Mouse (Mus musculus) forebrain, postnatal 0 days (tissue): ENCODE data around the gene Gtf2ird2. TPM values are rescaled to one million over a fixed set of nuclear protein-coding genes. Genes with fewer than 3 reads are reported as not detected.

Experiments used
- ATAC-seq: fragments of 200-750 bp; cut with Nextera tagmentation; 2 replicates; pipeline ENCODE4 v1.8.0; 2017; ENCODE audit warnings: mild to moderate bottlenecking, moderate library complexity
- DNase-seq: peaks from one replicate; pipeline ENCODE4 v3.0.0-alpha.2; 2015
- H3K27ac ChIP-seq: fragments of 300-500 bp; sonication (generic); 2 replicates; pipeline ENCODE4 v1.5.1; 2014; ENCODE audit warnings: low read depth, mild to moderate bottlenecking, antibody characterized with exemption, low read length, moderate library complexity, mixed read lengths
- H3K27me3 ChIP-seq: fragments of 300-500 bp; sonication (generic); 2 replicates; pipeline ENCODE4 v1.6.1; 2014; ENCODE audit warnings: mild to moderate bottlenecking, low read length, mixed read lengths; ENCODE audit not compliant: insufficient read depth
- H3K36me3 ChIP-seq: fragments of 300-500 bp; sonication (generic); 2 replicates; pipeline ENCODE4 v1.6.1; 2014; ENCODE audit warnings: mild to moderate bottlenecking, moderate library complexity; ENCODE audit not compliant: insufficient read depth
- H3K4me1 ChIP-seq: fragments of 300-500 bp; sonication (generic); 2 replicates; pipeline ENCODE4 v1.6.1; 2014; ENCODE audit warnings: antibody characterized with exemption; ENCODE audit not compliant: insufficient read depth
- H3K4me2 ChIP-seq: fragments of 300-500 bp; sonication (generic); 2 replicates; pipeline ENCODE4 v1.6.1; 2014; ENCODE audit warnings: low read depth, mild to moderate bottlenecking, moderate library complexity
- H3K4me3 ChIP-seq: fragments of 300-500 bp; sonication (generic); 2 replicates; pipeline ENCODE4 v1.5.1; 2014; ENCODE audit warnings: low read depth, low read length, mixed read lengths
- H3K9ac ChIP-seq: fragments of 300-500 bp; sonication (generic); 2 replicates; pipeline ENCODE4 v1.6.1; 2014; ENCODE audit warnings: mild to moderate bottlenecking
- H3K9me3 ChIP-seq: fragments of 300-500 bp; sonication (generic); 2 replicates; pipeline ENCODE4 v1.6.1; 2016; ENCODE audit warnings: low read length
- CTCF ChIP-seq: sonication (generic); IDR thresholded peaks from 2 replicates; pipeline ENCODE4 v1.5.1; 2016; ENCODE audit warnings: antibody characterized with exemption, control low read depth, low read depth
- WGBS: fragments of 180-500 bp; shearing (Covaris S2); extraction: QIAGEN DNeasy Blood & Tissue Kit; methylation state at CpG from one replicate; pipeline ENCODE4 v1.1.7; 2014; 5-methylcytosine and 5-hydroxymethylcytosine counted together
- polyA plus RNA-seq: library from polyadenylated mRNA; unstranded; fragments of >200 nt; fragmentation: Nextera tagmentation; extraction: Ambion mirVana; gene quantifications from 2 replicates; pipeline ENCODE4 v1.2.1, GENCODE M21; 2015
- total RNA-seq: library from RNA; depleted of rRNA; stranded (reverse); fragments of >200 nt; gene quantifications from 2 replicates; pipeline ENCODE4 v1.2.3, GENCODE M21; 2014

Gene Gtf2ird2
- total and polyA plus RNA-seq, 2 experiments from 2014 or later, result 11.8 to 20.4 TPM

DNA sequence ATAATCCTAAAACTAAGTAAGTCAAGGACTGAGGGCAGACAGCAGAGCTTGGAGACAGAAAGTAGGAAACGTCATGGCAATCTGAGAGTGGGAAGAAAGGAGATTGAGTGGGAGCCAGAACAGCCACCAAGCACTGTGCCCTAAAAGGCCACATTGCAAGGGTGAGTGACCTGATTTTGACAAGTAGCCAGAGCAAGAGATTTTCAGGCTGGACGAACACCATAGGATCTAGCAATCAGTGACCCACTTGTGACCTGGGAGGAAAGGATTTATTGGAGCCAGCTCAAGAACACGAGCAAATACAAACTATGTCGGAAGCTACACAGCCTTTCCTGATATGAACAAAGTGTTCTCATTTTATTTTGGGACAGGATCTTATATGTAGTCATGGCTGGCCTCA, 1.1 kb upstream of the Gtf2ird2 start:
- peaks cover 11% of the 10 kb centered on the region; the same call in 1 of the 2 replicates for H3K4me1 ChIP-seq

DNA sequence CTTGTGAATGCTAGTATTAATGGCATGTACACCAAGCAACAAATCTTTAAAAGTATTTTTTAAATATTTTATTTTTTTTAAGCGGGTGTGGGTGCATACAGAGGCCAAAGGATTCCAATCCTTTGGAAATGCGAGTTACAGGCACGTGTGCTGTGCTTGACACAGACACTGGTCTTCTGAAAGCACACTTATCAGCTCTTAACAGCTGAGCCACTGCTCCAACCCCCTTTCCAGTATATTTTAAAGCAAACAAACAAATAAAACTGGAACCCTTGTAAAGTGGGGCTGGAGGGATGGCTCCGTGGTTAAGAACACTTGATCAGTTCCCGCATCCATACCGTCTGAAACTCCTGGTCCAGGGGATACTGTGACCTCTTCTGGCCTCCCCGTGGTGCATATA, 657 bp upstream of the Gtf2ird2 start:
- Histone ChIP-seq H3K27ac (peak overlapping the region; percentile 92; the same call in 1 of the 2 replicates), H3K27me3 (no peaks in the 10 kb centered on the region), H3K9ac (peak overlapping the region; percentile 87), H3K36me3 (no peaks in the 10 kb centered on the region), H3K4me1 (peaks cover 11% of the 10 kb centered on the region; the same call in 1 of the 2 replicates), H3K4me2 (peak overlapping the region; percentile 81), H3K9me3 (no peaks in the 10 kb centered on the region), H3K4me3 (peak overlapping the region; percentile 67)
- ATAC-seq (no peak), DNase-seq (no peak)
- no peak for TF ChIP-seq CTCF
- 58% methylated on average over 7 of the region's 7 CpGs for WGBS

More for the DNA sequence above, 1.1 kb upstream of the Gtf2ird2 start:
- 58% methylated on average over 4 of the region's 4 CpGs for WGBS
- TF ChIP-seq CTCF, result no peak
- DNase-seq (no peak), ATAC-seq (no peak)
- no peak overlapping the region for H3K9ac ChIP-seq
- H3K4me2 ChIP-seq, result peak overlapping the region; percentile 81; the same call in 1 of the 2 replicates
- H3K27me3 ChIP-seq, result no peaks in the 10 kb centered on the region
- no peak overlapping the region for H3K4me3 ChIP-seq
- no peak overlapping the region for H3K27ac ChIP-seq
- no peaks in the 10 kb centered on the region for H3K9me3 ChIP-seq
- no peaks in the 10 kb centered on the region for H3K36me3 ChIP-seq

DNA sequence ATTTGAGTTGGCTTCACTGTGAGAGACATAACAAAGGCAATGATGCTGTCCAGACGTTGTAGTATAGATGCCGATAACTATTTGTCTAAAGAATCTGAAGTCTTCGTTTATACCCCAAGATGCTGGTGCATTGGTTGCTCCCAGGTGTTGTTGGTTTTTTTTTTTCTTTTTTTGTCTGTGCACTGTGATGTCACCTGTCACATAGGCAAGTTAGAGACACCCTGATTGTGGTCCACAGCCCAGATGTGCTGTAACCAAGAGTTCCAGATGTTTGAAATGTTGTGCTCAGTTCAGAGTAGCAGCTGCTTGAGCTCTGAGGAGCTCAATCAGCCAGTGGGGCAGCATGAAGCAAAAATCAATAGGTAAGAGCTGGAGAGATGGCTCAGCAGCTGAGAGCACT, 2.2 kb downstream of the Gtf2ird2 start:
- WGBS, result 91% methylated on average over 3 of the region's 3 CpGs
- Histone ChIP-seq H3K4me1 (peaks cover 11% of the 10 kb centered on the region; the same call in 1 of the 2 replicates), H3K4me3 (no peak overlapping the region), H3K4me2 (no peak overlapping the region), H3K9me3 (no peaks in the 10 kb centered on the region), H3K27me3 (no peaks in the 10 kb centered on the region), H3K9ac (no peak overlapping the region), H3K36me3 (no peaks in the 10 kb centered on the region), H3K27ac (no peak overlapping the region)
- ATAC-seq, result no peak
- TF ChIP-seq CTCF, result no peak
- DNase-seq, result no peak

DNA sequence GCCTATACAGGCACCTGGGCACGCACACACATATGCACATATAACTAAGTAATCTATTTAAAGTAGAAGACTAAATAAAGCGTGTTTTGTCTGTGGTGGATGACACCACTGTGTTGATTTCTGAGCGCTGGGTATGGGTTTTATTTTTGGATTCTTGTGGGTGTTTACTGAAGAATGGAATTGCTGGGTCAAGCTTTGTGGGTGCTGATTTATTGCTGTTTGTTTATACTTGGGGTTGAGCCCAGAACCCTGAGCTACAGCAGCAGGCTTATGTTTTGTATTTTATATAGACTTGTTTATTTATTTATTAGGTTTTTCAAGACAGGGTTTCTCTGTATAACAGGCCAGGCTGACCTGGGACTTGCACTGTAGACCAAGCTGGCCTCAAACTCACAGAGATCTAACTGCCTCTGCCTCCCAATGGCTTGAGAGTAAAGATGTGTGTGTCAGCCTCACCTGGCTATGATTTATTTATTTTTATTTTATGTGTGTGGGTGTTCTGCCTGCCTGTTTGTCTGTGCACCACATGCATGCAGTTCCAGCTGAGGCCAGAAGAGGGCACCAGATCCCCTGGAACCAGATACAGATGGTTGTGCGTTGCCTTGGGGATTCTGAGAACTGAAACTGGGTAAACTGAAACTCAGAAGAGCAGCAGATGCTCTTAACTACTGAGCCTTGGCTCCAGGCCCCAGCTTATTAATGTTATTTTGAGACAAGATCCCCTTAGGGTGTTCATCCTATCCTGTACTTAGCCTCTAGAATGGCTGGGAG, 3.3 kb downstream of the Gtf2ird2 start:
- Histone ChIP-seq H3K9ac (no peak overlapping the region; the same call in 1 of the 2 replicates), H3K36me3 (no peaks in the 10 kb centered on the region), H3K27me3 (no peaks in the 10 kb centered on the region), H3K4me2 (no peak overlapping the region), H3K27ac (no peak overlapping the region), H3K9me3 (no peaks in the 10 kb centered on the region), H3K4me1 (peaks cover 11% of the 10 kb centered on the region; the same call in 1 of the 2 replicates), H3K4me3 (no peak overlapping the region)
- WGBS, result 70% methylated on average over 4 of the region's 4 CpGs
- TF ChIP-seq CTCF, result peak; percentile 84
- ATAC-seq, result no peak
- DNase-seq, result peak; percentile 55

DNA sequence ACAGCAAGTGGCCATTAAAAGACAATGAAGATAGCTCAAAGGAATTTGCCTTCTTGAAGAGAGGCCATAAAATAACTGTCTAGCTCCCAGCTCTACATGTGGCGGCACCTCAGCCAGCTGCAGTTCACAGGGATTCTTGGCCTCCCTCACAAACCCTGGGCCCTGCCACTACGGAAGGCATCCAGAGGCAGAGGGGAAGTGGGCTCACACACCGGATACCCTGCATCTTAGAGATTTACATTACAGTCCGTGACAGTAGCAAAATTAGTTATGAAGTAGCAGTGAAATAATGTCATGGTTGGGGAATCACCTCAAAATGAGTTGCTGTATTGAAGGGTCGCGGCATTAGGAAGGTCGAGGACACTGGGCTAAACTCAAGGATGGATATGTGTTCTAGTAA, 4.8 kb downstream of the Gtf2ird2 start:
- H3K4me1 ChIP-seq, result peaks cover 1% of the 10 kb centered on the region; the same call in 1 of the 2 replicates
- ATAC-seq, result no peak
- H3K27me3 ChIP-seq, result no peaks in the 10 kb centered on the region
- H3K9me3 ChIP-seq, result no peaks in the 10 kb centered on the region
- DNase-seq, result no peak
- no peak overlapping the region for H3K4me3 ChIP-seq
- no peak overlapping the region for H3K9ac ChIP-seq
- H3K27ac ChIP-seq, result no peak overlapping the region
- peaks cover 3% of the 10 kb centered on the region for H3K36me3 ChIP-seq
- no peak for TF ChIP-seq CTCF
- WGBS, result 91% methylated on average over 7 of the region's 7 CpGs
- no peak overlapping the region for H3K4me2 ChIP-seq

DNA sequence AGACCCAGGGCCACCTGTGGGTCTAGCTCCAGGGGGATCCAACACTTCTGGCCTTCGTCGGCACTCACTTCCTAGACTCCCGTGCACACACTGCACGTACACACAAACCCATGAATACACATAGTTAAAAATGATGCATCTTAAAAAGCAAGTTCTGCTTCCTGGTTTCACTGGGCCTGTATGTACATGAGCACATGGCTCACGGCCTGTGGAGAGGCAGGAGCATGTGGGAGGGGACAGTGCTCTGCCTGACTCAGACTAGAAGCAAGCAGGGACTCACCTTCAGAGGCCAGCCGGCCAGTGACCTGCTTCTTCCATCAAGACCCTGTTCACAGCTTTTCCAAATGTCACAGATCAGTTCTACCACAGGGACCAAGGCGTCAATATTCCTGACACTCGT, 9.8 kb downstream of the Gtf2ird2 start:
- no peak overlapping the region for H3K4me2 ChIP-seq
- no peak for TF ChIP-seq CTCF
- H3K9ac ChIP-seq, result no peak overlapping the region
- H3K9me3 ChIP-seq, result no peaks in the 10 kb centered on the region
- peaks cover 18% of the 10 kb centered on the region for H3K36me3 ChIP-seq
- 90% methylated on average over 8 of the region's 8 CpGs for WGBS
- H3K27ac ChIP-seq, result no peak overlapping the region
- H3K4me3 ChIP-seq, result no peak overlapping the region
- no peak for DNase-seq
- H3K4me1 ChIP-seq, result no peaks in the 10 kb centered on the region
- no peak for ATAC-seq
- no peaks in the 10 kb centered on the region for H3K27me3 ChIP-seq

DNA sequence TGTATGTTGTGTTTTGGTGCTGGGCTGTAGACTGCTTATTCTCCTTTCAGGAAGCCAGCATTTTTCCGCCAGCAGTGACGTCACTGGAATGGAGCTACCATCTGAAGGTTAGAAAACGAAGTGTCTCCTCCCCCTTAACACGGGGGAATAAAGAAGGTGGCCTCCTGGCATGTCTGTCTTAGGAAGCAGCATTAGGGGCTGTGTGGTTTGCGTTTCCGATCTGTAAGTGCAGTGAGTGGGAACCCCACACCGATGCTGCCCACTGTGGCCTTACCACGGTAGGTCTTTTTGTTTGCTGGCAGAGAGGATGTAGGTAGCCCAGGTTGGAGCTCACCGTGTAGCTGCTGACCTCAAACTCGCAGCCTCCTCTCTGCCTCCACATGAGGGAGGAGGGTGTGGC, 22.9 kb downstream of the Gtf2ird2 start:
- 84% methylated on average over 10 of the region's 10 CpGs for WGBS

More for the DNA sequence above, 22.9 kb downstream of the Gtf2ird2 start:
- H3K27me3 ChIP-seq, result no peaks in the 10 kb centered on the region
- H3K27ac ChIP-seq, result no peak overlapping the region
- H3K36me3 ChIP-seq, result peaks cover 33% of the 10 kb centered on the region
- no peak overlapping the region for H3K4me3 ChIP-seq
- H3K4me2 ChIP-seq, result no peak overlapping the region
- no peaks in the 10 kb centered on the region for H3K9me3 ChIP-seq
- H3K9ac ChIP-seq, result no peak overlapping the region
- no peaks in the 10 kb centered on the region for H3K4me1 ChIP-seq
- no peak for DNase-seq
- ATAC-seq, result no peak
- no peak for TF ChIP-seq CTCF
